Mouse (Mus musculus) small intestine, adult 2 months (tissue): Measurements from ENCODE around the gene Pak3. TPM values are rescaled to one million over a fixed set of nuclear protein-coding genes. Genes with fewer than 3 reads are reported as not detected.
A peak's percentile ranks its signal among the peaks of the same experiment; 100 is the strongest.

Experiments used
- H3K27ac ChIP-seq: fragments of 200-500 bp; 2 replicates; pipeline ENCODE4 v1.5.1; 2012; ENCODE audit warnings: low read depth, low read length, control low read depth, inconsistent platforms; ENCODE audit not compliant: insufficient read depth
- H3K27me3 ChIP-seq: fragments of 200-500 bp; 2 replicates; pipeline ENCODE4 v1.6.1; 2012; ENCODE audit warnings: mild to moderate bottlenecking, moderate library complexity, low read length, inconsistent platforms; ENCODE audit not compliant: control insufficient read depth, insufficient read depth
- H3K36me3 ChIP-seq: fragments of 200-500 bp; 2 replicates; pipeline ENCODE4 v1.6.1; 2012; ENCODE audit warnings: mild to moderate bottlenecking, low read length, control low read depth, inconsistent platforms; ENCODE audit not compliant: control insufficient read depth, insufficient read depth
- H3K4me1 ChIP-seq: fragments of 200-500 bp; 2 replicates; pipeline ENCODE4 v1.6.1; 2012; ENCODE audit warnings: low read length, inconsistent platforms, mixed read lengths; ENCODE audit not compliant: control insufficient read depth, insufficient read depth, insufficient read length
- H3K4me3 ChIP-seq: fragments of 200-500 bp; 2 replicates; pipeline ENCODE4 v1.5.1; 2012; ENCODE audit warnings: low read depth, mild to moderate bottlenecking, control low read depth, inconsistent platforms, low read length, moderate library complexity
- CTCF ChIP-seq: fragments of 200-500 bp; IDR thresholded peaks from 2 replicates; pipeline ENCODE4 v1.5.1; 2012; ENCODE audit warnings: low read depth, mild to moderate bottlenecking, control low read depth, inconsistent platforms, low read length, moderate library complexity, mixed read lengths; ENCODE audit not compliant: insufficient replicate concordance, insufficient read length; ENCODE audit errors: extremely low read depth
- POLR2A ChIP-seq: fragments of 200-500 bp; IDR thresholded peaks from 2 replicates; pipeline ENCODE4 v1.6.1; 2012; ENCODE audit warnings: low read depth, mild to moderate bottlenecking, control low read depth, inconsistent platforms, low read length, moderate library complexity
- WGBS: fragments of 180-500 bp; shearing (Covaris S2); methylation state at CpG from one replicate; pipeline ENCODE4 v1.1.7; 2018; 5-methylcytosine and 5-hydroxymethylcytosine counted together
- polyA plus RNA-seq: library from polyadenylated mRNA; depleted of rRNA; stranded (reverse); fragments of >200 nt; gene quantifications from 2 replicates; pipeline ENCODE4 v1.2.3, GENCODE M21; 2012

The Pak3 gene
- polyA plus RNA-seq, 1 experiment = not detected

DNA sequence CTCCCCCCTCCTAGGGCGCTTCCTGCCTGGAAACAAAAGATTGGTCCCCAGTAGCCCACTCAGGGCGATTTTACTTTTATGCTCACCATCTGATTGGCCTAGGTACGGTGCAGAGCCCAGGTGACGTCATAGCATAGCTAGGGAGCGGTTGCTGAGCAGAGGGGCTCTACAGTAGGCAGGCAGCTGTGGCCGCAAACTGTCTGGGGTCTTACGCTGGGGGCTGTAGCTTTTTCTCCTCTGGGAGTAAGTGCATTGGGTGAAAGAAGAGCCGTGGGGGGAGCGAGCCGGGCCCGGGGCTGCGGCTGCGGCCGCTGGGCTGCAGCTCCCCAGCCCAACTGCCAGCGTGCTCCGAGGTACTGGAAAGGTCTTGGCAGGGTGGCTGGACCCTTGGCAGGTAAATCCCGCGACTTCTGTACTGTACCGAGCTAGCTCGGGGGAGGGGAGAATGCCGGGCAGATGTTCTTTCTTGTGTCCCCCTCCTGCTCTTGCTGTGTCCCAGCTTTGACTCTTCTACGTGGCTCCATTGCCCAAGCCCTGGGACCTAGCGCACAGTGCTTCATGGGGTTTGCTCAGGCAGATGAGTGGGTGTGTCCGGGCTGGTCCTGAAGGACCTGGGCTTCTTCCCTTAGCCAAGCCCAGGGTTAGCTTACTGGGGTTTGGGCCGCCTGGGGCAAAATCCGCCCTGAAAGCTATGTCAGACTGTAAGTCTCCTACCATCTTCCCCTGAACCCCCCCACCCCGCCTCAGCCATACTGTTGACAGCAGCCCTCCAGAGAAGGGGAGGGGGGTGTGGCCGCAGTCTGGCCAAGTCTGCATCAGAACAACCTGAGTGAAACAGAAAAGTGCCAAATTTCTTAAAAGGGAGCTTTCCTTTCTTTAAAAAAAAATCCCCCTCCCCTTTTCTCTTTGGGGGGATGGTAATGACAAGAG lies 146.1 kb downstream of the Pak3 start:
- no peaks in the 10 kb centered on the region for H3K27me3 ChIP-seq
- TF ChIP-seq CTCF (no peak), POLR2A (no peak)
- 10% methylated on average over 28 of the region's 28 CpGs for WGBS
- no peaks in the 10 kb centered on the region for H3K36me3 ChIP-seq
- no peak overlapping the region for H3K27ac ChIP-seq
- peak overlapping the region; percentile 28 for H3K4me3 ChIP-seq
- no peaks in the 10 kb centered on the region for H3K4me1 ChIP-seq

DNA sequence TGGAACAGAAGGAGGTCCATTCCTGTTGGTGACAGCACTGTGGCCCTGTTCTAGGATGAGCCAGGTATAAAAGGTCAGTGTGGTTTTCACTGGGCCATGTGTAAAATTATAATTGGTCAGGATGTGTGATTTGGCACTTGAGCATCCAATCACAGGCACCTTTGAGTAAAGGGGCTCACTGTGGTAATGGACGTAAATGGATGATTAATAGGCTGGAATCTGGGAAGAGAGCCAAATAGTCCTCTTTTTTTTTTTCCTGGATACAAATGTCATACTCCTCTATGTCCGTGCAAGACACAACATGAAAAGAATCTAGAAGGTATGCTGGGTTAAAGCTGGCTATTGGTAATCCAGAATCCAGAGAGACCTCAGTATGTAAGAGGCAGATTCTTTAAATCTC lies 147.4 kb downstream of the Pak3 start:
- H3K4me1 ChIP-seq = no peaks in the 10 kb centered on the region

GRCm38 (mm10) chrX:143666991-143667390 lies 148.6 kb downstream of the Pak3 start:
- TF ChIP-seq POLR2A = no peak
- TF ChIP-seq CTCF = no peak
- 27% methylated on average over 4 of the region's 4 CpGs for WGBS
- H3K4me1 ChIP-seq = no peaks in the 10 kb centered on the region

More for the DNA sequence above, 147.4 kb downstream of the Pak3 start:
- H3K27ac ChIP-seq = no peak overlapping the region
- H3K4me3 ChIP-seq = no peak overlapping the region
- no peaks in the 10 kb centered on the region for H3K36me3 ChIP-seq
- TF ChIP-seq CTCF (no peak), POLR2A (no peak)
- no peaks in the 10 kb centered on the region for H3K27me3 ChIP-seq
- WGBS = 31% methylated on average over 2 of the region's 2 CpGs

DNA sequence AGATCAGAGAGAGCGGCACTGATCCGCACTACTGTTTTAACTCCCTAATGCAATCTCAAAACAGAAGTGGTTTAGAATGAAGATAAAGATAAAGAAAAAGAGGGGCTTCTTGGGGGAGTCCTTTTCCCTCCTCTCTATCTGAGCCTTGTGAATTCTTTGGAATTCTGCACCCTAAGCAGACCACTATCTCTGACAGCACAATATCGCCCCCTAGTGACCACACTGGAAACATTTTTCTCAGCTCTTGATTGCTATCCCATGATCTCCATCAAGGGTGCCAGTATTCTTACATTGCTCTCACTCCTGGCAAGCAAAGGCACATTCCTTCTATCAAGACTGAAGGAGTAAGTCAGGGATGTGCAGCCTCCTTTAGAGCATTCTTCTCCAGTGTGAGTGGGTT lies 149.9 kb downstream of the Pak3 start:
- WGBS = 49% methylated on average over 3 of the region's 3 CpGs
- H3K4me3 ChIP-seq = no peak overlapping the region
- H3K27ac ChIP-seq = no peak overlapping the region

More at GRCm38 (mm10) chrX:143666991-143667390, 148.6 kb downstream of the Pak3 start:
- Histone ChIP-seq H3K4me3 (no peak overlapping the region), H3K27me3 (no peaks in the 10 kb centered on the region), H3K36me3 (no peaks in the 10 kb centered on the region), H3K27ac (no peak overlapping the region)

GRCm38 (mm10) chrX:143678566-143678965 lies 160.2 kb downstream of the Pak3 start:
- no peaks in the 10 kb centered on the region for H3K27me3 ChIP-seq
- TF ChIP-seq POLR2A = no peak
- no peak overlapping the region for H3K27ac ChIP-seq
- 65% methylated on average over 2 of the region's 2 CpGs for WGBS
- no peaks in the 10 kb centered on the region for H3K4me1 ChIP-seq
- no peaks in the 10 kb centered on the region for H3K36me3 ChIP-seq
- H3K4me3 ChIP-seq = no peak overlapping the region

More for the DNA sequence above, 149.9 kb downstream of the Pak3 start:
- Histone ChIP-seq H3K36me3 (no peaks in the 10 kb centered on the region), H3K4me1 (no peaks in the 10 kb centered on the region), H3K27me3 (no peaks in the 10 kb centered on the region)
- no peak for TF ChIP-seq CTCF
- TF ChIP-seq POLR2A = no peak

- no peaks in the 10 kb centered on the region for H3K27me3 ChIP-seq
- H3K4me1 ChIP-seq = no peaks in the 10 kb centered on the region
- WGBS = 83% methylated on average over 1 of the region's 1 CpGs
- H3K36me3 ChIP-seq = no peaks in the 10 kb centered on the region
- no peak overlapping the region for H3K4me3 ChIP-seq
- TF ChIP-seq POLR2A = no peak
- TF ChIP-seq CTCF = no peak
- no peak overlapping the region for H3K27ac ChIP-seq
Observed at GRCm38 (mm10) chrX:143722250-143722649, 203.9 kb downstream of the Pak3 start.

DNA sequence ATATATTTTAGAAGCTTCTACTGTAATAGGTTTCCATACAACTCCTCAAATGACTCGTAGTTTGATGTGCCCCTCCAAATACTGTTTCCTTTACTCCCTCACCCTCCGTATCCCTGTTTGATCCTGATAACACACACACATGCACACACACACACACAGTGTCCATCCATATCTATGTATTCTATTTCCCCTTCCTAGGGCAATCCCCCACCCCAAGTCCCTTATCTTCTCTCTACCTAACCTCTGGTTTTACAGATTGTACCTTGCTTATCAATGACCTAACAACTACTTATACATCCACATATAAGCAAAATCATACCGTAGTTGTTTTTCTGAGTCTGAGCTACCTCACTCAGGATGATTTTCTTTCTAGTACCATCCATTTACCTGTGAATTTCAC lies 207.0 kb downstream of the Pak3 start:
- H3K4me1 ChIP-seq = no peaks in the 10 kb centered on the region
- no peak overlapping the region for H3K4me3 ChIP-seq
- TF ChIP-seq CTCF (no peak), POLR2A (no peak)
- WGBS = 83% methylated on average over 3 of the region's 3 CpGs
- H3K27ac ChIP-seq = no peak overlapping the region
- H3K36me3 ChIP-seq = no peaks in the 10 kb centered on the region
- H3K27me3 ChIP-seq = no peaks in the 10 kb centered on the region
